Mouse (Mus musculus) lung, postnatal 4 days (tissue): ENCODE measurements at regions not wholly inside any gene's neighbourhood (a gene's known extent, or its start where the extent isn't known, plus 50 kb on each side); places are given as distances from the start of the nearest gene placed in this dataset.
A peak's percentile ranks its signal among the peaks of the same experiment; 100 is the strongest.
"Not testable (repeated sequence)": the region's sequence is repeated elsewhere in the genome, so short reads cannot be mapped to it uniquely, and the experiment has no call there.

Experiments
- DNase-seq, 2 experiments: peaks; one replicate each; pipeline ENCODE4 v3.0.0; 2021

DNA sequence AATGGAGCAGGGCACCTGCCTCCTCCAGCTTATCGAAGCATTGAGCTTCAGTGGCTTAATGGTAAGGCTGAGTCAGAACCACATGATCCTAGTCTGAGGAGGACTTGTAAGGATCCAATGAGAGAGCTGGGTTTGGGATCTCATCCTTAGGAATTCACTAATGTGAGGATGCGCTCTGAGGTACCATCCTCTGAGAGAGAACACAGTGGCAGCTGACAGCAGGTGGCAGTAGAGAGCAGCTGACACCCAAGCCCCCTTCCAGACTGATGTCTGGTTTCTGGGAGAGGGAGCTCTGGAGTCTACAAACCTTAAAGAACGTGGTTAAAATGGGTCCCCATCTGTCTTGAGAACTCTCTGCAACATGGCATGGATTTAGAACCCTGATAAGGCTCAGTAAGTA is 137.8 kb downstream of the B3glct start:
- DNase-seq, result peak in 1 of 2 experiments; percentile 49

DNA sequence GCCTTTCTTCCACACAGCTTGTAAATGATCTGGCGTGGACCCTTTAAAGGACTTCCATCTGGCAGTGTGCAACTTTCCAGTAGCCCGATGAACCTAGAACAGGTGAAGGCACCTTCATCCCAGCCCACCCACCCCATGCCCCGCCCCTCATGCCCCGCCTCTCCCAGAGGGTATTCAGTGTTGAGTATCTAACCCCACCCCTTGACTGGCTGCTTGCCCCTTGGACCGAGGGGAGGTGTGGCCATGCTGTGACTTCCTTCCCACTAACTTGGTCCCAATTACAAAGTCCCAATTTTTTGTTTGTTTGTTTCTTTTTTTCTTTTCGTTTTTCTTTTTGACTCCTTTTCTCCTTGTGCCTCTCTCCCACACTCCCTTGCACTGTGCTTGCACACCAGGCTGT is 140.8 kb downstream of the B3glct start:
- DNase-seq, result no peak

DNA sequence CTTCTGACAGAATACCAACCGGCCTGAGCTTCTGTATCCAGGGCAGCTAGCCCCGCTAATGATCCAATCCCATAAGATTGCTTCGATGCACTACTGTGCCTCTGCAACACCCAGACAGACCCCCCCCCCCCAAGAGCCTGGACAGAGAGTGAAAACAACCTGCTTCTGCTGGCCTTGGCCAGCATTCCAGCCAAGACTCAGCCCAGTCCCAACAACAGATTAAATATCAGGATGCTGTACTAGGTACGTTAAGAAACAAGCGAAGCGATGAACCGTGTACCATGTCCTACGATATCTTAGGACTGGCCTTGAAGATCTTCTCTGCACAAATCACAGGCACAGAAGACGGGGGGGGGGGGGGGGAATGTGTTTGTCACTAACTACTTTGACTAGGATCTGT is 145.8 kb downstream of the B3glct start:
- no peak for DNase-seq

DNA sequence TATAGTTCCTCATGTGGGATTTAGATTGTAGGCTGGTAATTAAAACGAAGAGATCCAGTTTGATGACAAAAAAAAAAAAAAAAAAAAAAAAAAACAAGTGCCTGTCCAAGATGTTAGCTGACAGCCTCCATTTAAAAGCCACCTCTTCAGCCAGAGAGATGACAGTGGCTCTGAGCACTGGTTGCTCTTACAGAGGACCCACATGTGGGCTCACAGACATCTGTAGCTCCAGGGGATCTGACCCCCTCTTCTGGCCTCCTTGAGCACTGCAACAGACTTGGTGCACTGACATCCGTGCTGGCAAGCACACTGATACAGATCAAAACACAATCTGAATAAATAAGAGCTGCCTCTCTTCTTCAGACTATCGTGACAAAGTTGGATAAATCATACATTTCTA is 149.6 kb downstream of the B3glct start:
- DNase-seq, result peak in 1 of 2 experiments; percentile 7

DNA sequence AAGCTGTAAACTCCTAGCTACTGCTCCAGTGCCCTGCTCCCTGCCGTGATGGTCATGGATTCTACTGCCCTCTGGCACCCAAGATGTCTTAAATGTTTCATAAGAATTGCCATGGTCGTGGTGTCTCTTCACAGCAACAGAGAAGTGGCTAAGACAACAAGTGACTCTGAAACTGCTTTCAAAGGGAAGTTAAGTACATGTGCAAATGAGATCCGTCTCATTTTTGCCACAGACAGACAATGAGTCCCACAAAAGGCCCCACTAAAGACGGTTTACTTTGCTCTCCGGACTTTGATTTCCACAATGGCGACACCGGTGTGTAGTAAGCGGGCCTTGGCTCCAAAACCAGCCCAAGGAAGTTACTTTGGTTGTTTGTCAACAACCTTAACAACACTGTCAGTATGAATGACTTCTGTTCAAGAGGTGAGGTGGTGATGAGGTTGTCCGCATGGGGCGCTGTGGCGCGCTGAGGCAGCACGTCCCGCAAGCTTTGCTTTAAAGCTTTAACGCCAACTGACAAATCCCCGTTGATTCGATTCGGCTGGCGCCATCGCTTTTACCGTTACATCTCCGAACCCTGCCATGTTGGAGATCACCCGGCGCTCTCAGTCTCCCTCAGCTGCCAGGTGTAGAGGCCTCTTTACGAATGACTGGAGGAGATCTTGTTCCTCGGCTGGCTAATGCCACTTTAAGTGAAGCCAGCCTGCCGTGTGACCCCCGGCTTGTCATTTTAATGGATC is 153.3 kb downstream of the B3glct start:
- DNase-seq, result peak; percentile 58 to 68

DNA sequence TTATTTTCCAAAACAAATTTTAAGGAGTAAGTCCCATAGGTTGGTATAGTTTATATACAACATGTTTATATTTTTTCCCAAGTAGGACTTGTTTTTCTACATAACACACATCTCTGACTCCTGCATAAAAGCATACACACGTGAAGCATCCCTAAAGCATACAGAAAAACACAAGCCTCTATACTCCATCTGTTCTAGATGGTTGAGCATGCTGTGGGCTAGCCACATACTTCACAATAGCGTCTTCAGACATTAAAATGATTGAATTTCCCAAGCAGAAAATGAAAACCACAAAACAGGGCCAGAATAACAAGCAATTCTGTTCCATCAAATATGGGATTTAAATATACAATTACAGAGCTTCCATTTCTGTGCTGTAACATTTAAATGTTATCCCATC is 159.3 kb downstream of the B3glct start:
- no peak for DNase-seq

DNA sequence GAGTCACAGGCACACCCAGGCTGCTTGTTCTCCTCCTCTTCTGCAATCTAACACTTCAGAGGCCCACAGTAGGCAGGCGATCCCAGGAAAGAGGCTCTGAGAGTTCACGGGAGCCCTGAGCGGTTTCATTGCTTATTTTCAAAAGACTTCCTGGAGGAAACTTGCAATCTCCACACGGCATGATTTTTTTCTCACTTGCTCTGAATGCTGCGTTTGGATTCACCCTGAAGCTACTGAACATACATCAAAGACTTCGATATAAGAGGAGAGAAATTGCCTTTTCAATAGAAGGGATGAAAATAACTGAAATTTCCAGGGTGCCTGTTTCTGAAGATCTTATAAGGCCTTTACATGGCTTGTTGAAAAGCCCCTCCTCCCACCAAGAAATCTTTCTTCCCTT is 164.5 kb downstream of the B3glct start:
- DNase-seq, result no peak

DNA sequence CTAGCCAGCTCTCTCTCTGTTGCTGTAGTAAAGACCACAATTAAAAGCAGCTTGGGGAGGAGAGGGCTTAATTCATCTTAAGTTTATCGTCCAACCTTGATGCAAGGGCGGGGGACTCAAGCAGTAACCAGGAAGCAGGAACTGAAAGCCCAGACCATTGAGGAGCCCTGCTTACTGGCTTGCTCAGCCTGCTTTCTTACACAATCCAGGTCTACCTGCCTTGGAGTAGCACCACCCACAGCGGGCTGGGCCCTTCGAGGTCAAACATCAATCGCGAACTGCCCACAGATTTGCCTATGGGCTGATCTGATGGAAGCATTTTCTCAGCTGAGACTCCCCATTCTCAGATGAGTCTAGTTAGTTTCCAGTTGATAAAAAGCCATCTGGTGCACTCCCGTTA is 165.3 kb downstream of the B3glct start:
- DNase-seq, result no peak

DNA sequence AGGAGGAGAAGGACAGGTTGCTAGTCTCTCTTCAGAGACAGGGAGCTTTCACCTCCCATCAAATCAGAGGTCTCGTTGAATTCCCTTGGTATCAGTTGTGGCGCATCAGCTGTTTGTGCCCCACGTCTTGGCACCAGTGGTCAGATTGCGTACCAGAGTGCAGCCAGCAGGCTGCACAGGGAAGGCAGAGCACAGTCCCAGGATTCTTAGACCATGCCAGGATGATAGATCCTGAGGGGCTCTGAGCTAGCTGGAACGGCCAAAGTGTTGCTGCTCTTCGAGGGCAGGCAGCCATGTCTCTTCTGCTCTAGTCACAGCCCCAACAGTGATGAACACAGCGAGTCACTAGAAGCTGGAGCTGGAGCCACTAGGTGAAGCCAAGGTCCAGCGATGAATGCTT is 167.2 kb downstream of the B3glct start:
- DNase-seq, result no peak

DNA sequence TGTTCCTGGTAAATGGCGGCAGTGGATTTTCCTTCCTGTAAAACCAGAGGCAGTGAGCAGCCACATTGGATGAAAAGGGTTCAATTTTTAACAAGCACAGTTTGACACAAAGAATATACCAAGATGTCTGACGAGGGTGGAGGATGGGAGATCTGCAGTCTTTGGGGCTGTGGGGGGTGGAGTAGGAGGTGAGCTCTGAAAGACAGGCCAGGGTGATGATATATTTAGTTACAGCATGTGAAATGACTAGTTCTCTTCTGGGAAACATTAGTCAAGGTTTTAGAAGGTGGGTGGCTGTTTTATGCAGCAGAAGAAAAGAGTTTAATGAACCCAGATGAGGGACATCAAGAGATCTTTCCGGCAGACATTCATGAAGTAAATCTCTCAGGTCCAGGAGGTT is 170.0 kb upstream of the Rxfp2 start:
- DNase-seq, result no peak

DNA sequence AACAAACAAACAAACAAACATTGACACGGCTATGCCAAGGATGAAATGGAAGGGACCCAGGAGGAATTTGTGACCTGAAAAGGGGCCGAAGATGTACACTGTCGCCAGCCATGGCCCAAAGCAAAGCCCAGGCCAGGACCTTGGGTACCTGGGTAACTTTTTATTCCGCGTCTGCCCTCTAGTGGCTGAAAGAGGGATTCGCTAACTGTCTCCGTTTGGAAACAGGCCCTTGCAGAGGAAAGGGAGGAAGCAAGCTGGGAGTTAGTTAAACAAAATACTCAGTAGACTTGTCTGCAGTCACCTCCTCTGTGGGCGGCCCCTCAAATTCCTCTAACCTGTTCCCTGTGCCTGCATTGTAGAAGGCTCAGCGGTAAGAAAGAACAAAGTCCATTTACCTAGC is 167.5 kb upstream of the Rxfp2 start:
- DNase-seq, result peak; percentile 44 to 75

DNA sequence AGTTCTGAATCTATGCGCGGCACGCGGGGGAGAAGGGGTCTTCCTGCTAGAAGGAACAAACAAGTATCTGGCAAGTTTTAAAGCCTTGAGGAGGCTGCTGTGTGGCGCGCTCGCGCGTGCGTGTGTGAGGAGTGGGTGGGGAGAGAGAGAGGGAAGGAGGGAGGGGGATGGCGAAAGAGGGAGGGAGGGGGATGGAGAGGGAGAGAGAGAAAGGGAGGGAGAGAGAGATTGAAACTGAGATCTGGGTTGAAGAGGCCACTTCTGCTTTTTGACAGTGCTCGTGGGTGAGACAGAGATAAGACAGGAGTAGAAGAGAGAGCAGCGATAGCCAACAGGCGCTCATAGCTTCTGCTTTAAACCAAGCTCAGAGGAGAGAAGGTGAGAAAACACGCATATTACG is 166.0 kb upstream of the Rxfp2 start:
- DNase-seq, result no peak

DNA sequence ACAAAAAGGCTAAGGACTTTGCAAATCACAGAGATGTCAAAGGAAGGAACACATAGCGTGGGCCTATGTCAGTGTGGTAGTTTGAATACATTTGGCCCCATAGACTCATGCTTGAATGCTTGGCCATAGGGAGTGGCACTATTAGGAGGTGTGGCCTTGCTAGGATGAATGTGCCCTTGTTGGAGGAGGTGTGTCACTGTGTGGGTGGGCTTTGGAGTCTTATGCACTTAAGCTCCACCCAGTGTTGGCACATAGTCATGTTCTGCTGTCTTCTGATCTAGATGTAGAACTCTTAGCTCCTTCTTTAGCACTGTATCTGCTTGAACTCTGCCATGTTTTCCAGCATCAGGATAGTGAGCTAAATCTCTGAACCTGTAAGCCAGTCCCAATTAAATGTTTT is 162.4 kb upstream of the Rxfp2 start:
- no peak for DNase-seq

DNA sequence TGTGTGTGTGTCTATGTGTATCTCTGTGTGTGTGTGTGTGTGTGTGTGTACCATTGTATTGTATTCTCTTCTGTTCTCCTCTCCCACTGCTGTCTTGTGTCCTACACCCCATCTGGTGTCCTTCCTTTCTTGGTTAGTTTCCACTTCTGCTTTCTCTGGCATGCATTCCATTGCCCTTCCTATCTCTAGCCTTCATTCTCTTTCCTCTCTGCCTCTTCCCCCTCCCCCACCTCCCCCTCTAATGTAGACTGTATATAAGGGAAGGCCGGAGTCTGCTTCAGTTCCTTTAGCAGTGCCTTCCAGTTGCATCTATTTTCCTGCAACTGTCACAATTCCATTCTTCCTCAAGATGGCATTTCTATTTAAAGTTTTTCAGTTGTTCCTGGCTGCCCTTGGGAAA is 161.5 kb upstream of the Rxfp2 start:
- DNase-seq, result no peak

DNA sequence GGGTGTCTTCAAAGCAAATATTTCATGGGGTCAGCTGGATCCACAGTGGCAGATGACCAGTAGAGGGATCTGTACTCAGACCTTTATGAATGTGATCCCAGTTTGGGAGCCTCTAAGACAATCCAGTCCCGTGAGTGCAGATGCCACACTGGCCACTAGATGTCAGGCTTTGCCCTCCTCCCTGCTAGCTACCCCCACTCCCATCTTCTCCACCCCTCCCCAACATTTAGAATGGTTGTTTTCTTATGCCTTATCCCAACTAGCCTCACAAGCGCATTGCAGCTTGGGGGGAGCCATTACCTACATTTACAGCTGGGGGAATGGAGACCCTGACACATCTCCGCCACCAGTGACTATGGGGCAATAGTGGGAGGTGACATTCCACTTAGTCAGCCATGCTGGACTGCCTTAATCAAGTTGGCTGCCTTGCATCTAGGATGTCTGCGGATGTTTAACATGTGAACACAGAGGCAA is 156.9 kb upstream of the Rxfp2 start:
- peak; percentile 55 to 70 for DNase-seq

DNA sequence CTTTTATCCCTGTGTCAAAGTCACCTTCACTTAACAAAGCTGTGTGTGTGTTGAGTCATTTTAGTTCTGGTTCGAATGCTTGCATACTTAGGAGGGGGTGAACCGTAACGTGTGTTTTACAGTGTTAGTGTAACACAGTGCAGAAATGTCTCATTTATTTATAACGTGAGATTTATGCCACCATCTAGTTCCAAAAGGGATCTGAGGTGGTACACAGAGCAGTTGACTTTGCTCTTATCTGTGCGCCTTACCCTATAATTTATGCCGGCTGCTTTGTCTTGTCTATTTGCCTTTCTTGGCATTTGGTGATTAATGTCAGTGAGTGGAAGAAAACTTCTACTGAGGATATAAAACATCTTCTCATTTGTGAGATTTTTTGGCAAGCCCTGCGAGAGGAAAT is 150.5 kb upstream of the Rxfp2 start:
- no peak for DNase-seq

DNA sequence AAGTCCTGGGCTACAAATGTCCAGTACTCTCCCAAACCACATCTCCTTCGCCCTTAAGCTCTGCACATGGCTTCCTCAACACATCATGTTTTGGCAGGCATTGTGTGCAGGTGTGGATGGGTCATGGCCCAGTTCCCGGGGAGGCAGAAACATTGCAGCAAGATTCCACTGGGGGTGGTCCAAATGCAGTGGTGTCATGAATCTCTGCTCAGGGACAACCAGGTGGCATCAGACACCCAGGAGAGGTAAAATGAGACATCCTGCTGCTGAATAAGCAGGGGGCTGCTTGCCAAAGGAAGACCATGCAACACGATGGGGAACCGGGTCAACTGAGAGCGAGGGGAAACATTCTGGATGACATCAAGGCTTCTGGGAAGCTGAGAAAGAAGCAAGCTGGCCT is 149.0 kb upstream of the Rxfp2 start:
- no peak for DNase-seq

DNA sequence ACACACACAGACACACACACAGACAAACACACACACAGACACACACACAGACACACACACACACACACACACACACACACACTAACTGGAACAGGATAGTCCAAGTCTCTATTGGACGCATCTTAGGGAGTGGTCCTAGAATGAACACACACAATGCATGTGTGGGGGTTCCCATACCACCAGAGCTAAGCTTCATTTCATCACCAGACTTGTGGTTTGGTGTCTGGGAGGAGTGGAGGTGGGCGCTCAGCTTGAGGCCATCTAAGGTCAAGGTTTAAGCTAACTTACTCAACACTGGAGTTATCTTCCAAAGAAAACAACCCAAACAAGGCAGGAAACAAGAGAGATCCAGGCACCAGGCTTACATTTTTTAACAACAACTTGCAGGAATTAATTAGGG is 147.9 kb upstream of the Rxfp2 start:
- DNase-seq, result no peak

DNA sequence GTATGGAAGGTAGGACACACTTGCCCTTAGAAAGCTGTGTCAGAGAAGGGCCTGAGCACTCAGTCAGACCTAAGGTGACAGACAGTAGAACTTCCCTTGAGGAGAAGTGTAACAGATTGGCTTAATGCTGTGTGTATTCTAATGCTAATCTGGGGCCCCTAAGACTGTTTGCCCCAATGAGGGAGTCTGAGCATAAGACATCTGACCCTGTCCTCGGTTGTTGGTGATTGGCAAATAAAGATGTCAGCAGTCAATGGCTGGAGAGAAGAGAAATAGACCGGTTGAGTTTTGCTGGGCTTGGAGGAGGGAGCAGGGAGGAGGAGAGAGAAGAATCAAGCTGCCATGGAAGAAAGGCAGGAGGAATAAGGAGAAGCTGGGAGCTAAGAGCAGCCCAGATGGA is 147.0 kb upstream of the Rxfp2 start:
- DNase-seq, result no peak

DNA sequence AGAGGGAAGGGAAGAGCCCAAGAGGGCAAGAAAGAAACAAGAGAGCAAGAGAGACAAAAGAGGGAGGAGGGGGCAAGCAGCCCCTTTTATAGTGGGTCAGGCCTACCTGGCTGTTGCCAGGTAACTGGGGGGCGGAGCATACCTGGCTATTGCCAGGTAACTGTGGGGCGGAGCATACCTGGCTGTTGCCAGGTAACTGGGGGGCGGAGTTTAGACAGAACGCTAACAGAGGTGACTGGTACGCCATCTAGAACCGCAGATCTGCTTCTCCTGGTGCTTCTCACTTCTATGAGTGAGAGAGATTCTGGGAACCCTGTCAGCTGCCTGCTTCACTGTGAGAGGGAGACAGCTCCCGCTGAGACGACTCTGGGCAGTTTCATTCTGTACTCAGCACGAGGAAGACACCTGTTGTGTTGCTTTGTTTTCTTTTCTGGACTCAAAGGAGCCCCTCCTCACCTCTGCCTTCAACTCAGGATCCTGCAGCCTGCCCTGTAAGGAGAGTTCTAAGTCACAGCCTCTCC is 144.9 kb upstream of the Rxfp2 start:
- DNase-seq, result no peak

DNA sequence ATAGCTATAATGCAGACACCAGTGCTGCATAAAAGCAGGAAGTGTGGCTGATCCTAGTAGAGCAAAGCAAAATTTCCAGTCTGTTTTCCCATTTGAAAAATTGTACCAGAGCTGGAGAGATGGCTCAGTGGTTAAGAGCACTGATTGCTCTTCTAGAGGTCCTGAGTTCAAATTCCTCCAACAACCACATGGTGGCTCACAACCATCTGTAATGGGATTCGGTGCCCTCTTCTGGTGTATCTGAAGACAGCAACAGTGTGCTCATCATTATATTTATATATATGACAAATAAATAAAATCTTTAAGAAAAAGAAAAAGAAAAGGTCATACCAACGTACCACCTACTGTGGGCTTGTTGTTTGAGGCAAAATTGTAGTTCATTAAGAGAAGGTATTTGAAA is 144.1 kb upstream of the Rxfp2 start:
- DNase-seq, result no peak

DNA sequence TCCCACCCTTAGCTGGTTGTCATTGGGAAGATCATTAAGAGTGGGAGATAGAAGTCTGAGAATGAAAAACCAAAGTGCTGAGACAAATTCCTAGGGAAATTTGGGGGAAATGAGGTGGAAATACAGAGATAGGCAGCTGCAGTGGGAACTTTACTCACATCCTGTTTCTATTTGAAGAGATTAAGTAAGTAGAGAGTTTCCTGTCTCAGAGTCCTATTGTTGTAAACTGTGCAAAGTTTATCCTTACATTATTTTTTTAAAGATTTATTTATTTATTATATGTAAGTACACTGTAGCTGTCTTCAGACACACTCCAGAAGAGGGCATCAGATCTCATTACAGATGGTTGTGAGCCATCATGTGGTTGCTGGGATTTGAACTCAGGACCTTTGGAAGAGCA is 126.0 kb upstream of the Rxfp2 start:
- DNase-seq, result not testable (repeated sequence)

DNA sequence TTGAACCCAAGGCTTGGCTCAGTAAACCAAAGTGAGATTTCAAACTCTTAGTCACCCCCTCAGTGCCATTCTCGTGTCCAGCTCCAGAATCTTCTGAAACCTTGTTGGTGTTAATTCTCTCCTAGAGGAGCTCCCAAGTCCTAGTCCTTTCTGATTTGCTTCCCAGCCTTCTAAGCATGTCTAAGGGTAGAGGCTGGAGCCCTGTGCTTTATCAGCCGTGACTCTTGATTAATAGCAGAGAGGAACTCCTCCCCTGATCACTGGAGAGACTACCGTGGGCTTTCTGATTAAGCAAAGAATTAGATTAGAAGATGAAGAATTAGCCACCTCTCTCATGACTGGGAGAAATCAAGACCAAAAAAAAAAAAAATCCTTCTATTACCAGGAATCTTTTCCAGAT is 111.5 kb upstream of the Rxfp2 start:
- no peak for DNase-seq

DNA sequence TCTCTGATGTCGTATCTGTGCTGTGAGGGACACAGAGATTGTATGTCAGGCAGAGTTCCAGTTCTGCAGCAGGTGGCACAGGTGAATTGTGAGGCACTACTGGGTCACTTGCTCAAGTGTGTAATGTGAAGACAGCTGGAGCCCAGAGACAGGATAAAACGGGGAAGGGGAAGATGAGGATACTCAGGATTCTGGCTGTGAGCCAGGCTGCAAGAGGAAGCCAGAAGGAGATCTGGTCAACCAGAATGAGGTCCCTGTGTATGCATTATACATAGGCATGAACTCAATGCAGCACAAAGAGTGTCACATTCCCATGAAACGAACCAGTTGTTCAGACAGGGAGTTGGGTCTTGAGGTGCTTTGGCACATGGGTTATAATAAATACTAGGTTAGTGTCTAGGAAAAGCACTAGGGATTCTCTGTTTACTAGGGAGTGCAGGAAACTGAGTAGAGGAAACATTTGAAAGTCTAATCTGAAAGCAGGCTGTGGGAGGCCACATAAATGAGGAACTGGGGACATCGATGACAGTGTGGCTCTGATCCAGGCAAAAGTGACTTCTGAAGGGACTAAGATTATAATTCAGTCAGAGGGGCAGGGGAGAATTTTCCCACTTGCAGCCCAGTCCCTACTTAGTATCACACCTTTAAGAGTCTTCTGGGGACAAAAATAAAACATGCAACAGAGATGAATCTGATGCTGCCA is 109.9 kb upstream of the Rxfp2 start:
- no peak for DNase-seq
